Mouse (Mus musculus) layer of hippocampus, postnatal 36 days (tissue): ENCODE measurements around the gene Tdp1. TPM values are rescaled to one million over a fixed set of nuclear protein-coding genes. Genes with fewer than 3 reads are reported as not detected.

ENCODE experiments used
- DNase-seq, 2 experiments: peaks; one replicate each; pipeline ENCODE4 v3.0.0; 2022
- microRNA-seq, 2 experiments: library from miRNA; unstranded; fragments of <30 nt; microRNA quantifications; one replicate each; pipeline ENCODE4 v1.2.0; 2021
- total RNA-seq, 2 experiments: library from RNA; stranded (reverse); gene quantifications; 2 replicates each; pipeline ENCODE4 v1.2.3; 2021

Tdp1 gene
- total RNA-seq, 2 experiments from 2014 or later: 26.3 to 31.8 TPM

- DNase-seq: no peak
Observed at GRCm38 (mm10) chr12:100001246-100001645, 116.9 kb downstream of the Tdp1 start.

GRCm38 (mm10) chr12:100001910-100002309 lies 117.6 kb downstream of the Tdp1 start:
- no peak for DNase-seq

- peak; percentile 27 to 31 for DNase-seq
Observed at GRCm38 (mm10) chr12:100002914-100003587, 118.7 kb downstream of the Tdp1 start.

Small RNA genes within 50 kb of the gene (microRNA-seq; reads per million reads assigned to microRNA genes)
- gene Gm23291: 0 reads per million in 2 experiments

Other genes starting within 250 kb of the Tdp1 start
- under 1 TPM; 0.17 to 0.86 TPM for gene Efcab11, start 78 bp upstream of the Tdp1 start, total RNA-seq
- 1 to 10 TPM; 7.4 TPM for gene Kcnk13, start 80.0 kb downstream of the Tdp1 start, total RNA-seq
- 100 to 1,000 TPM; 183 to 198 TPM for gene Psmc1, start 225.6 kb downstream of the Tdp1 start, total RNA-seq